Mouse (Mus musculus) megakaryocyte-erythroid progenitor cell, adult 5-6 weeks (primary cell): ENCODE results near the gene Gapdhs. TPM values are rescaled to one million over a fixed set of nuclear protein-coding genes. Genes with fewer than 3 reads are reported as not detected.

Experiments used
- ATAC-seq: replicated peaks from 2 replicates; pipeline ENCODE4 v1.8.0; 2016; ENCODE audit warnings: mild to moderate bottlenecking, inconsistent platforms; ENCODE audit not compliant: severe bottlenecking, poor library complexity, low FRiP score, low TSS enrichment
- total RNA-seq, 2 experiments: library from RNA; stranded (forward) in 1 of 2; stranded (reverse) in 1 of 2; fragments of 200-1000, 215-1000 nt in 1 of 2; fragments of >200 nt in 1 of 2; fragmentation: Nextera tagmentation in 1 of 2; gene quantifications; 2 replicates each; pipeline ENCODE4 v1.2.3; 2014 to 2017

Gene Gapdhs
- total RNA-seq, 2 experiments from 2014 or later: not detected

GRCm38 (mm10) chr7:30698589-30698988 is 44.9 kb downstream of the Gapdhs start, which contains the start of gene 2200002J24Rik:
Gene 2200002J24Rik, plus strand, starts transcription at chr7:30698926.
- ATAC-seq: peak; percentile 55; the same call in 1 of the 2 replicates

DNA sequence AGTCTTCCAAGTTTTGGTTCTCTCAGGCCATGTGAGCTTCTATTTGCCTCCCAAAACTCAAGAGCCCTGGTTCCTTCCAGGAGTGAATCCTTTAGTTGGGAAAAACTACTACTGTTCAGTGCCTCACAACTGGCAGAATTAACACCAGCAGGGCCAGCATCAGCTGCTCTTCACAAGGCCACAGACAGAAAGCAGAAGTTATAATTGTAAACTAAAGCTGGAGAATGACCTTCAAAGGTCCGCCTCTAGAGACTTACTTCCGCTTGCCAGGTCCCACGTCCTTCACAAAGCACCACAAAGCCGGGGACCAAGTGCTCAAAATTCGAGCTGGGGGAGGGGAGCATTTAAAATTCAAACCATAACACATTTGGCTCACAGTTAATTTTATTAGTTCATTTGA is 45.4 kb downstream of the Gapdhs start:
- no peak for ATAC-seq

DNA sequence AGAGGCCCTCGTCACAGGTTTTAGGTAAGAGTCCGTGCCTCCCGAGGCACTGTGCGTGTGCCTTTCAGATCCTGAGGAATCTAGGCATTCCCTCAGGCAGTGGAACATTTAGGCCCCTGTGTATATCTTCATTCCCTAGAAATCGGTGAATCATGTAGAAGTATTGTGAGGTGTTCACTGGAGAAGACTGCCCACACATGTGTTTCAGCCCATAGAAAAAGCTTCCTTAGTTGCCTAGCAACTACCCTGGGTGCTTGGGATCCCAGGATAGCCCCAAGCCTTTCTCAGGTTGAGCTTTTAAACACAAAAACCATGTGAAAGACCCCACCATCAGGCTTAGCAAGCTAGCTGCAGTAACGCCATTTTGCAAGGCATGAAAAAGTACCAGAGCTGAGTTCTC is 55.2 kb downstream of the Gapdhs start:
- no peak for ATAC-seq

DNA sequence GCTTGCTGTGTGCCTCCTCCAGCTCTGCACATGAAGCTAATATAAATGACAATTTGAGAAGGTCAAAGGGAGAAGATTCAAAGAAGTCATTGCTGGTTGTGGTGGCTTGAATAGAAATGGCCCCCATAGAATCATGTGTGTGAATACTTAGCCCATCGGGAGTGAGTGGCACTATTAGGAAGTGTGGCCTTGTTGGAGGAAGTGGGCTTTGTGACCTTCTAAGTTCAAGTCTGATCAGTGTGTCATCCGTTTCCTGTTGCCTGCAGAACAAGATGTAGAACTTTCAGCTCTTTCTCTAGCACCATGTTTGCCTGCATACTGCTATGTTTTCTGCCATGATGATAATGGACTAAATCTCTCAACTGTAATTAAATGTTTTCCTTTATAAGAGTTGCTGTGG is 60.1 kb downstream of the Gapdhs start:
- no peak for ATAC-seq

DNA sequence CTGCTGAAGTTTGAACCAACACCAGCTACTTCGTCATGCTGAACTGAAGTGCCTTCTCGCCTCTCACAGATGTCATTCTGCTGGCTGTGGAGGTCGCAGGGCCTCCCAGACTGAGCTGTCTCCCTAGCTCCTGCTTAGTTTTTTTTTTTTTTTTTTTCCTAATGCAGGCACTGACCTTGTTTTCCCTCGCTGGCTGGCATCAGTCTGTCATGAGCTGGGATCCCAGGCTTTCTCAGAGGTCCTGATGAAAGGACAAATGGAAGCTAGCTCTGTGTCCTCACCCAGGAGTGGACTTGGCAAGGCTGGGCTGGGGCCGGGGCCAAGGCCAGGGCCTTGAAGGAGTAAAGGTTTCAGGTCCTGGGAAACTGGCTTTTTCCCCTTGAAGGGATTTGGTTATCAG is 61.6 kb downstream of the Gapdhs start:
- no peak for ATAC-seq

Other genes starting within 250 kb of the Gapdhs start
Only the 30 nearest of the 32 such genes appear.
- gene Arhgap33, start 208.6 kb downstream of the Gapdhs start, total RNA-seq (2014; fragmentation: Nextera tagmentation): 32.6 and 47.6 TPM in 2 replicates
- 4.6 and 15.1 TPM in 2 replicates for gene Arhgap33, start 208.6 kb downstream of the Gapdhs start, total RNA-seq (2017)
- gene Hspb6, start 191.5 kb downstream of the Gapdhs start, total RNA-seq (2014; fragmentation: Nextera tagmentation): 20.8 and 25.3 TPM in 2 replicates
- 1.2 and 8.1 TPM in 2 replicates for gene Hspb6, start 191.5 kb downstream of the Gapdhs start, total RNA-seq (2017)
- 16.2 and 17.9 TPM in 2 replicates for gene Proser3, start 191.4 kb downstream of the Gapdhs start, total RNA-seq (2014; fragmentation: Nextera tagmentation)
- gene Proser3, start 191.4 kb downstream of the Gapdhs start, total RNA-seq (2017): 3.5 and 5.3 TPM in 2 replicates
- 45.8 and 61.6 TPM in 2 replicates for gene Lin37, start 183.8 kb downstream of the Gapdhs start, total RNA-seq (2014; fragmentation: Nextera tagmentation)
- 13.8 and 28.6 TPM in 2 replicates for gene Lin37, start 183.8 kb downstream of the Gapdhs start, total RNA-seq (2017)
- gene U2af1l4, start 180.4 kb downstream of the Gapdhs start, total RNA-seq (2014; fragmentation: Nextera tagmentation): 29.4 and 34.6 TPM in 2 replicates
- 79.6 and 83.0 TPM in 2 replicates for gene U2af1l4, start 180.4 kb downstream of the Gapdhs start, total RNA-seq (2017)
- 5.3 and 14.0 TPM in 2 replicates for gene Gm49396, start 180.3 kb downstream of the Gapdhs start, total RNA-seq (2014; fragmentation: Nextera tagmentation)
- 1.5 and 7.0 TPM in 2 replicates for gene Gm49396, start 180.3 kb downstream of the Gapdhs start, total RNA-seq (2017)
- gene Psenen, start 180.1 kb downstream of the Gapdhs start, total RNA-seq (2014; fragmentation: Nextera tagmentation): 150 and 174 TPM in 2 replicates
- 99.1 and 117 TPM in 2 replicates for gene Psenen, start 180.1 kb downstream of the Gapdhs start, total RNA-seq (2017)
- 3.7 and 11.3 TPM in 2 replicates for gene Igflr1, start 178.3 kb downstream of the Gapdhs start, total RNA-seq (2014; fragmentation: Nextera tagmentation)
- not detected in 2 replicates for gene Igflr1, start 178.3 kb downstream of the Gapdhs start, total RNA-seq (2017)
- gene Kmt2b, start 155.0 kb downstream of the Gapdhs start, total RNA-seq (2014; fragmentation: Nextera tagmentation): 105 and 115 TPM in 2 replicates
- 17.0 and 17.3 TPM in 2 replicates for gene Kmt2b, start 155.0 kb downstream of the Gapdhs start, total RNA-seq (2017)
- gene Zbtb32, start 144.8 kb downstream of the Gapdhs start, total RNA-seq (2014; fragmentation: Nextera tagmentation): not detected in 2 replicates
- not detected in 2 replicates for gene Zbtb32, start 144.8 kb downstream of the Gapdhs start, total RNA-seq (2017)
- gene Upk1a, start 130.8 kb downstream of the Gapdhs start, total RNA-seq (2014; fragmentation: Nextera tagmentation): 0.83 TPM in 1 of 2 replicates, not detected in the other
- 0.99 TPM in 1 of 2 replicates, not detected in the other for gene Upk1a, start 130.8 kb downstream of the Gapdhs start, total RNA-seq (2017)
- gene Cox6b1, start 117.5 kb downstream of the Gapdhs start, total RNA-seq (2014; fragmentation: Nextera tagmentation): 569 and 755 TPM in 2 replicates
- 427 and 665 TPM in 2 replicates for gene Cox6b1, start 117.5 kb downstream of the Gapdhs start, total RNA-seq (2017)
- not detected in 2 replicates for gene Etv2, start 107.8 kb downstream of the Gapdhs start, total RNA-seq (2014; fragmentation: Nextera tagmentation)
- not detected in 2 replicates for gene Etv2, start 107.8 kb downstream of the Gapdhs start, total RNA-seq (2017)
- gene Rbm42, start 93.4 kb downstream of the Gapdhs start, total RNA-seq (2014; fragmentation: Nextera tagmentation): 48.3 and 48.6 TPM in 2 replicates
- 29.1 and 53.0 TPM in 2 replicates for gene Rbm42, start 93.4 kb downstream of the Gapdhs start, total RNA-seq (2017)
- 32.4 and 43.6 TPM in 2 replicates for gene Haus5, start 78.7 kb downstream of the Gapdhs start, total RNA-seq (2014; fragmentation: Nextera tagmentation)
- 17.4 and 24.7 TPM in 2 replicates for gene Haus5, start 78.7 kb downstream of the Gapdhs start, total RNA-seq (2017)
- gene Pmis2, start 72.1 kb downstream of the Gapdhs start, total RNA-seq (2014; fragmentation: Nextera tagmentation): not detected in 2 replicates
- not detected in 2 replicates for gene Pmis2, start 72.1 kb downstream of the Gapdhs start, total RNA-seq (2017)
- gene 2200002J24Rik, start 44.8 kb downstream of the Gapdhs start, total RNA-seq (2014; fragmentation: Nextera tagmentation): not detected in 2 replicates
- not detected in 2 replicates for gene 2200002J24Rik, start 44.8 kb downstream of the Gapdhs start, total RNA-seq (2017)
- 11.2 and 16.0 TPM in 2 replicates for gene Atp4a, start 31.5 kb downstream of the Gapdhs start, total RNA-seq (2014; fragmentation: Nextera tagmentation)
- 1.4 and 2.9 TPM in 2 replicates for gene Atp4a, start 31.5 kb downstream of the Gapdhs start, total RNA-seq (2017)
- gene Tmem147, start 14.1 kb downstream of the Gapdhs start, total RNA-seq (2014; fragmentation: Nextera tagmentation): 285 and 294 TPM in 2 replicates
- 59.7 and 85.5 TPM in 2 replicates for gene Tmem147, start 14.1 kb downstream of the Gapdhs start, total RNA-seq (2017)
- gene Sbsn, start 7.8 kb upstream of the Gapdhs start, total RNA-seq (2014; fragmentation: Nextera tagmentation): 3.3 and 4.5 TPM in 2 replicates
- 2.7 and 11.6 TPM in 2 replicates for gene Sbsn, start 7.8 kb upstream of the Gapdhs start, total RNA-seq (2017)
- not detected in 2 replicates for gene Dmkn, start 20.1 kb upstream of the Gapdhs start, total RNA-seq (2014; fragmentation: Nextera tagmentation)
- gene Dmkn, start 20.1 kb upstream of the Gapdhs start, total RNA-seq (2017): not detected in 2 replicates
- not detected in 2 replicates for gene Krtdap, start 44.2 kb upstream of the Gapdhs start, total RNA-seq (2014; fragmentation: Nextera tagmentation)
- gene Krtdap, start 44.2 kb upstream of the Gapdhs start, total RNA-seq (2017): not detected in 2 replicates
- 0.20 and 1.1 TPM in 2 replicates for gene Ffar2, start 80.1 kb upstream of the Gapdhs start, total RNA-seq (2014; fragmentation: Nextera tagmentation)
- 1.7 and 12.6 TPM in 2 replicates for gene Ffar2, start 80.1 kb upstream of the Gapdhs start, total RNA-seq (2017)
- gene Ffar3, start 112.5 kb upstream of the Gapdhs start, total RNA-seq (2014; fragmentation: Nextera tagmentation): not detected in 2 replicates
- not detected in 2 replicates for gene Ffar3, start 112.5 kb upstream of the Gapdhs start, total RNA-seq (2017)
- 0.24 TPM in 1 of 2 replicates, not detected in the other for gene Ffar1, start 117.9 kb upstream of the Gapdhs start, total RNA-seq (2014; fragmentation: Nextera tagmentation)
- gene Ffar1, start 117.9 kb upstream of the Gapdhs start, total RNA-seq (2017): not detected in 2 replicates
- 4.0 and 8.6 TPM in 2 replicates for gene Cd22, start 136.7 kb upstream of the Gapdhs start, total RNA-seq (2014; fragmentation: Nextera tagmentation)
- gene Cd22, start 136.7 kb upstream of the Gapdhs start, total RNA-seq (2017): 0.27 TPM in 1 of 2 replicates, not detected in the other
- 0.83 TPM in 1 of 2 replicates, not detected in the other for gene Mag, start 171.2 kb upstream of the Gapdhs start, total RNA-seq (2014; fragmentation: Nextera tagmentation)
- not detected in 2 replicates for gene Mag, start 171.2 kb upstream of the Gapdhs start, total RNA-seq (2017)
- gene Hamp2, start 181.0 kb upstream of the Gapdhs start, total RNA-seq (2014; fragmentation: Nextera tagmentation): not detected in 2 replicates
- not detected in 2 replicates for gene Hamp2, start 181.0 kb upstream of the Gapdhs start, total RNA-seq (2017)
- not detected in 2 replicates for gene Hamp, start 200.4 kb upstream of the Gapdhs start, total RNA-seq (2014; fragmentation: Nextera tagmentation)
- not detected in 2 replicates for gene Hamp, start 200.4 kb upstream of the Gapdhs start, total RNA-seq (2017)
- 56.5 and 84.3 TPM in 2 replicates for gene Usf2, start 213.1 kb upstream of the Gapdhs start, total RNA-seq (2014; fragmentation: Nextera tagmentation)
- 71.7 and 126 TPM in 2 replicates for gene Usf2, start 213.1 kb upstream of the Gapdhs start, total RNA-seq (2017)